Mouse (Mus musculus): ENCODE measurements around the gene Stard13. TPM values are rescaled to one million over a fixed set of nuclear protein-coding genes. Genes with fewer than 3 reads are reported as not detected.

The Stard13 gene
- total and polyA plus RNA-seq, 2 experiments from 2014 or later, result 2.6 to 19.2 TPM

- TF ChIP-seq CTCF (IDR thresholded peaks at IDR 0.05; ENCODE audit: low read depth), result no peak
- no peak overlapping the region for H3K4me2 ChIP-seq (ENCODE audit: low read depth)
- no peak for DNase-seq
Observed at GRCm38 (mm10) chr5:151037871-151038270, 195.8 kb downstream of the Stard13 start.

GRCm38 (mm10) chr5:151034715-151035512 is 198.7 kb downstream of the Stard13 start:
- no peak overlapping the region for H3K4me3 ChIP-seq (ENCODE audit: low read depth, low read length)
- no peaks in the 10 kb centered on the region for H3K27me3 ChIP-seq (ENCODE audit: insufficient read depth, low read length)
- ATAC-seq, result no peak
- 62% methylated on average over 9 of the region's 9 CpGs for WGBS
- H3K36me3 ChIP-seq (ENCODE audit: insufficient read depth), result no peaks in the 10 kb centered on the region
- H3K4me2 ChIP-seq (ENCODE audit: low read depth), result no peak overlapping the region
- no peak overlapping the region for H3K27ac ChIP-seq (ENCODE audit: low read depth, low read length)
- DNase-seq, result no peak
- no peak overlapping the region for H3K9ac ChIP-seq
- TF ChIP-seq CTCF (IDR thresholded peaks at IDR 0.05; ENCODE audit: low read depth), result no peak
- no peaks in the 10 kb centered on the region; the same call in 1 of the 2 replicates for H3K4me1 ChIP-seq (ENCODE audit: insufficient read depth)
- H3K9me3 ChIP-seq (ENCODE audit: low read length), result no peaks in the 10 kb centered on the region

More at GRCm38 (mm10) chr5:151037871-151038270, 195.8 kb downstream of the Stard13 start:
- WGBS, result 51% methylated on average over 7 of the region's 7 CpGs
- Histone ChIP-seq H3K27me3 (ENCODE audit: insufficient read depth, low read length) (no peaks in the 10 kb centered on the region), H3K36me3 (ENCODE audit: insufficient read depth) (no peaks in the 10 kb centered on the region), H3K4me3 (ENCODE audit: low read depth, low read length) (no peak overlapping the region), H3K9me3 (ENCODE audit: low read length) (no peaks in the 10 kb centered on the region), H3K27ac (ENCODE audit: low read depth, low read length) (no peak overlapping the region), H3K9ac (no peak overlapping the region), H3K4me1 (ENCODE audit: insufficient read depth) (no peaks in the 10 kb centered on the region; the same call in 1 of the 2 replicates)
- ATAC-seq, result no peak

DNA sequence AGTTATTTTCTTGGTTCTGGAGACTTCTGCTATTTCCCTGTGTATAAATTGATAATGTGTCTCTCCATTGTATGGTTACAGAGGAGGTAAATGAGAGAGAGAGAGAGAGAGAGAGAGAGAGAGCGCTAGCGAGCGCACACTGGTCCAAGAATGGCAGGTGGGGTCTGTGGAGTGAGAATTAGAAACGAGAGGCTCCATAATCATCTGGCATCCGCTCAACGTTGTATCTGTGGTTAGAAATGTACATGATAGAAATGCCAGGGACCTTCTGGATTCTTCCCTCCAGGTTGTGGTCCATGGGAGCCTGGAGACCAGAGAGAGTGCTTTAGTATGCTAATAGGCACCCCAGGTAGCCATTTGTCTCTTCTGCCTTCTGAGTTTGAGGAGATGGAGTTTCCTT is 204.7 kb downstream of the Stard13 start:
- Histone ChIP-seq H3K9me3 (ENCODE audit: low read length) (no peaks in the 10 kb centered on the region), H3K9ac (no peak overlapping the region), H3K27me3 (ENCODE audit: insufficient read depth, low read length) (no peaks in the 10 kb centered on the region), H3K27ac (ENCODE audit: low read depth, low read length) (no peak overlapping the region), H3K4me2 (ENCODE audit: low read depth) (no peak overlapping the region), H3K4me3 (ENCODE audit: low read depth, low read length) (no peak overlapping the region), H3K36me3 (ENCODE audit: insufficient read depth) (no peaks in the 10 kb centered on the region), H3K4me1 (ENCODE audit: insufficient read depth) (no peaks in the 10 kb centered on the region)
- no peak for TF ChIP-seq CTCF (IDR thresholded peaks at IDR 0.05; ENCODE audit: low read depth)
- ATAC-seq (no peak), DNase-seq (peak; percentile 38)
- WGBS, result 32% methylated on average over 6 of the region's 6 CpGs

- no peak overlapping the region for H3K27ac ChIP-seq (ENCODE audit: low read depth, low read length)
- DNase-seq (no peak), ATAC-seq (no peak)
- no peak overlapping the region for H3K4me3 ChIP-seq (ENCODE audit: low read depth, low read length)
- H3K9me3 ChIP-seq (ENCODE audit: low read length), result no peaks in the 10 kb centered on the region
- no peak overlapping the region for H3K4me2 ChIP-seq (ENCODE audit: low read depth)
- H3K4me1 ChIP-seq (ENCODE audit: insufficient read depth), result peaks cover 14% of the 10 kb centered on the region
- TF ChIP-seq CTCF (IDR thresholded peaks at IDR 0.05; ENCODE audit: low read depth), result no peak
- no peaks in the 10 kb centered on the region for H3K36me3 ChIP-seq (ENCODE audit: insufficient read depth)
- H3K27me3 ChIP-seq (ENCODE audit: insufficient read depth, low read length), result no peaks in the 10 kb centered on the region
- WGBS, result 20% methylated on average over 7 of the region's 7 CpGs
- no peak overlapping the region for H3K9ac ChIP-seq
Observed at GRCm38 (mm10) chr5:151027171-151027570, 206.5 kb downstream of the Stard13 start.

DNA sequence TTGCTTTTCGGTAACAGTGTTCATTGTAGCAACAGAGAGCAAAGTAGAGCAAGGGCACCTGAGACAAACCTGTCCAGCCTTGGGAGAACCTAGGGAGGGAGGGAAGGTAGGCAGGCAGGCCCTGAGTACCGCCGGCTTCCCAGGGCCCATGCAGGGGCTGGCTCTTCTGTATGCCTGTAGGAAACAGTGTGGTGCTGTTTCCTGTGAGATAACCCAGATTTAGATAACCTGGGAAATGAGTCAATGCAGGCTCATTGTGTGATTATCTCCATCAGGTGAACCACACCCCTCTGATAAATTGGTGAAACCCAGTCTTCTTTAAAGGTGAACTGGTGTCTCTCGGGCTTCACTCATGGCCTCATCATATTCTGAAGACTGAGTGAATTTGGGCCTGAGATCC is 207.6 kb downstream of the Stard13 start:
- no peak for ATAC-seq
- peaks cover 16% of the 10 kb centered on the region for H3K4me1 ChIP-seq (ENCODE audit: insufficient read depth)
- no peak for TF ChIP-seq CTCF (IDR thresholded peaks at IDR 0.05; ENCODE audit: low read depth)
- no peaks in the 10 kb centered on the region for H3K27me3 ChIP-seq (ENCODE audit: insufficient read depth, low read length)
- H3K27ac ChIP-seq (ENCODE audit: low read depth, low read length), result no peak overlapping the region
- H3K9ac ChIP-seq, result no peak overlapping the region
- DNase-seq, result no peak
- H3K4me3 ChIP-seq (ENCODE audit: low read depth, low read length), result no peak overlapping the region
- no peaks in the 10 kb centered on the region for H3K9me3 ChIP-seq (ENCODE audit: low read length)
- H3K36me3 ChIP-seq (ENCODE audit: insufficient read depth), result no peaks in the 10 kb centered on the region
- whole genome bisulfite sequencing, result 92% methylated on average over 4 of the region's 4 CpGs
- no peak overlapping the region for H3K4me2 ChIP-seq (ENCODE audit: low read depth)

GRCm38 (mm10) chr5:151024483-151024882 is 209.2 kb downstream of the Stard13 start:
- Histone ChIP-seq H3K27me3 (ENCODE audit: insufficient read depth, low read length) (no peaks in the 10 kb centered on the region), H3K27ac (ENCODE audit: low read depth, low read length) (no peak overlapping the region), H3K36me3 (ENCODE audit: insufficient read depth) (no peaks in the 10 kb centered on the region), H3K4me2 (ENCODE audit: low read depth) (no peak overlapping the region), H3K4me3 (ENCODE audit: low read depth, low read length) (no peak overlapping the region), H3K9me3 (ENCODE audit: low read length) (no peaks in the 10 kb centered on the region), H3K4me1 (ENCODE audit: insufficient read depth) (peaks cover 19% of the 10 kb centered on the region), H3K9ac (no peak overlapping the region)
- ATAC-seq, result no peak
- 85% methylated on average over 2 of the region's 2 CpGs for WGBS
- no peak for DNase-seq
- no peak for TF ChIP-seq CTCF (IDR thresholded peaks at IDR 0.05; ENCODE audit: low read depth)

DNA sequence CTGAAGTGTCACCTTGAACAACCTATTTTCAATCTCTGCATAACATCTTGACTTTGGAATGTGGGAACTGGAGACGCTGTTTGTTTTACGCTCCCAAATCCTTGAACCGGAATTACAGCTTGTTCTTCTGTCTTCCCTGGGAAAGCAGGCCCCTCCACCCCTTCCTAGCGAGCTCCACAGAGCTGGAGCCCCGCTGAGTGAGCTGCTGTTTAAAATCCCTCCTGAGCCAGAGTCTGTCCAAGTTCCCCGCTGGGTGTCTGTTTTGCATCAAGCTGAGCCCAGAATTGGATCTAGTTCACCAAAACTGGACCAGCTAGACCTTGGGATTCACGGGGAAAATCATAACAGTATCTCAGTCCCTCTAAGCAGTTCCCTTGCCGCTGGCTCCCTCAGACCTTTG is 210.2 kb downstream of the Stard13 start:
- ATAC-seq (peak; percentile 44; the same call in 1 of the 2 replicates), DNase-seq (peak; percentile 65)
- Histone ChIP-seq H3K9ac (peak overlapping the region; percentile 7; the same call in 1 of the 2 replicates), H3K9me3 (ENCODE audit: low read length) (no peaks in the 10 kb centered on the region), H3K27ac (ENCODE audit: low read depth, low read length) (peak overlapping the region; percentile 51), H3K4me2 (ENCODE audit: low read depth) (peak overlapping the region; percentile 27), H3K4me3 (ENCODE audit: low read depth, low read length) (no peak overlapping the region), H3K27me3 (ENCODE audit: insufficient read depth, low read length) (no peaks in the 10 kb centered on the region), H3K4me1 (ENCODE audit: insufficient read depth) (peaks cover 19% of the 10 kb centered on the region), H3K36me3 (ENCODE audit: insufficient read depth) (no peaks in the 10 kb centered on the region)
- TF ChIP-seq CTCF (IDR thresholded peaks at IDR 0.05; ENCODE audit: low read depth), result no peak
- 9% methylated on average over 8 of the region's 8 CpGs for WGBS

All from forebrain, postnatal 0 days (tissue).